ENCODE assay signal across 8 mouse cellular contexts in the genomic region with DNA sequence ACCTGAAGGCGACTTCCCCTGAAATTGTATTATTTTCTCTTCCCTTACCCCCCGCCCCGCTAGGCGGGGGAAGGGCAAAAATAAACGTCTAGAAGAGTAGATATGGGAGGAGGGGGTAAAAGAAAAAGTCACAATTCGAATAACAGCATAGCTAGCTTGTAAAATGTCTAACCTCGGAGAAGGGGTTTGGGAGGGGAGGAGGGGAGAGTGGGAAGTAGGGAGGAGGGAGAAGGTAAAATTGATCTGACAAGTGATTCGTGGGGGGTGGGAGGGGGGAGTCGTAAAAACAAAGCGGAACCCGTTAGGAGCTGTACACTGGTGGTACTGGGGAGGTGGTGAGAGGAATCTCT. TPM values are rescaled to one million over a fixed set of nuclear protein-coding genes. Genes with fewer than 3 reads are reported as not detected.
DNase-seq lines count a peak whose midpoint lies in the region; ATAC-seq and TF ChIP-seq lines count a peak whose summit lies in the region.

No protein-coding gene starts in this region.

- H3K9ac ChIP-seq in forebrain, postnatal 0 days, result peak overlapping the region; percentile 83

- no peak overlapping the region for H3K27ac ChIP-seq in kidney, adult 2 months (ENCODE audit: insufficient read depth, low read depth, low read length)
- H3K27ac ChIP-seq in bone marrow macrophage, adult 2 months (ENCODE audit: insufficient read depth, low read depth, low read length), result no peak overlapping the region
- peak overlapping the region; percentile 90 for H3K27ac ChIP-seq in forebrain, postnatal 0 days (ENCODE audit: low read depth, low read length)

- TF ChIP-seq CTCF in kidney, adult 2 months (conservative IDR thresholded peaks at IDR 0.05; ENCODE audit: insufficient read depth, insufficient read length, low read depth, low read length), result no peak
- TF ChIP-seq CTCF in bone marrow macrophage, adult 2 months (IDR thresholded peaks at IDR 0.05; ENCODE audit: low read depth, low read length), result no peak
- no peak for TF ChIP-seq CTCF in forebrain, postnatal 0 days (IDR thresholded peaks at IDR 0.05; ENCODE audit: low read depth)

- H3K27me3 ChIP-seq in kidney, adult 2 months (replicated peaks; ENCODE audit: control insufficient read depth, insufficient read depth, low read length), result peaks cover 3% of the 10 kb centered on the region; the same call in 1 of the 2 replicates
- H3K27me3 ChIP-seq in forebrain, postnatal 0 days (ENCODE audit: insufficient read depth, low read length), result no peaks in the 10 kb centered on the region

- peak overlapping the region; percentile 80 for H3K4me3 ChIP-seq in kidney, adult 2 months (ENCODE audit: insufficient read depth, low read depth, low read length)
- peak overlapping the region; percentile 59; the same call in 1 of the 2 replicates for H3K4me3 ChIP-seq in bone marrow macrophage, adult 2 months (ENCODE audit: insufficient read depth, low read length)
- H3K4me3 ChIP-seq in forebrain, postnatal 0 days (ENCODE audit: low read depth, low read length), result peak overlapping the region; percentile 94

- H3K4me2 ChIP-seq in forebrain, postnatal 0 days (ENCODE audit: low read depth), result peak overlapping the region; percentile 80

- WGBS in kidney, adult 2 months, result 1% methylated on average over 11 of the region's 11 CpGs
- under 1% methylated on average over 11 of the region's 11 CpGs for WGBS in forebrain, postnatal 0 days

- no peak for TF ChIP-seq POLR2A in kidney, adult 2 months (IDR thresholded peaks at IDR 0.05; ENCODE audit: low read depth, low read length)
- TF ChIP-seq POLR2A in bone marrow macrophage, adult 2 months (IDR thresholded peaks at IDR 0.05; ENCODE audit: borderline replicate concordance, low read depth, low read length), result no peak

- no peaks in the 10 kb centered on the region for H3K9me3 ChIP-seq in forebrain, postnatal 0 days (ENCODE audit: low read length)

- H3K4me1 ChIP-seq in kidney, adult 2 months (ENCODE audit: control insufficient read depth, insufficient read depth, low read length), result 0 out of 2 replicates have a peak, but pooled peaks cover 3% of the 10 kb centered on the region
- 0 out of 2 replicates have a peak, but pooled peaks cover 3% of the 10 kb centered on the region for H3K4me1 ChIP-seq in bone marrow macrophage, adult 2 months (ENCODE audit: control insufficient read depth, insufficient read depth, low read length)
- peaks cover 5% of the 10 kb centered on the region; the same call in 1 of the 2 replicates for H3K4me1 ChIP-seq in forebrain, postnatal 0 days (ENCODE audit: insufficient read depth)

- DNase-seq in kidney, adult 2 months, result no peak
- DNase-seq in kidney, postnatal 14 days, result no peak
- no peak for DNase-seq in forebrain, postnatal 0 days
- peak; percentile 59 for DNase-seq in mesoderm, embryonic 11.5 days (ENCODE audit: low read depth, low spot score)
- DNase-seq in urinary bladder, postnatal 25 days (ENCODE audit: low spot score), result no peak
- no peak for DNase-seq in left cerebral cortex, postnatal 36 days (ENCODE audit: low spot score in 2 of 2)

- intact Hi-C loops in left cerebral cortex, postnatal 36 days (cut with DNase I), result no loop called here

- H3K36me3 ChIP-seq in kidney, adult 2 months (ENCODE audit: control insufficient read depth, insufficient read depth, low read length), result no peaks in the 10 kb centered on the region
- H3K36me3 ChIP-seq in forebrain, postnatal 0 days (ENCODE audit: insufficient read depth), result no peaks in the 10 kb centered on the region

- ATAC-seq in forebrain, postnatal 0 days, result no peak
- no peak for ATAC-seq in frontal cortex, adult (ENCODE audit: low TSS enrichment)

RNA-seq across cellular contexts. Expression of gene Satb1, which starts 21.2 kb away (rescaled TPM):
- 1.8 and 4.3 TPM in 2 replicates for polyA plus RNA-seq in kidney, adult 2 months (2012; rRNA removed)
- polyA plus RNA-seq in bone marrow macrophage, adult 2 months (2012; ENCODE audit: insufficient read depth, insufficient read length, missing spikeins), result 0.34 and 0.80 TPM in 2 replicates
- 48.5 and 49.8 TPM in 2 replicates for total RNA-seq in forebrain, postnatal 0 days (2014; rRNA removed)
- 23.2 and 26.8 TPM in 2 replicates for polyA plus RNA-seq in forebrain, postnatal 0 days (2015; fragmentation: Nextera tagmentation; extraction: Ambion mirVana)
- total RNA-seq in left cerebral cortex, postnatal 36 days (2021), result 100 to 1,000 TPM; 112 to 150 TPM
